Mouse (Mus musculus) thymus, postnatal 10 days (tissue): ENCODE data around the gene Slc35f1.
"Not testable (repeated sequence)": the region's sequence is repeated elsewhere in the genome, so short reads cannot be mapped to it uniquely, and the experiment has no call there.

ENCODE experiments used
- DNase-seq, 2 experiments: peaks; one replicate each; pipeline ENCODE4 v3.0.0; 2021; ENCODE audit warnings: low spot score in 2 of 2

Gene Slc35f1

GRCm38 (mm10) chr10:52787075-52787474 is 96.7 kb downstream of the Slc35f1 start:
- DNase-seq: no peak

DNA sequence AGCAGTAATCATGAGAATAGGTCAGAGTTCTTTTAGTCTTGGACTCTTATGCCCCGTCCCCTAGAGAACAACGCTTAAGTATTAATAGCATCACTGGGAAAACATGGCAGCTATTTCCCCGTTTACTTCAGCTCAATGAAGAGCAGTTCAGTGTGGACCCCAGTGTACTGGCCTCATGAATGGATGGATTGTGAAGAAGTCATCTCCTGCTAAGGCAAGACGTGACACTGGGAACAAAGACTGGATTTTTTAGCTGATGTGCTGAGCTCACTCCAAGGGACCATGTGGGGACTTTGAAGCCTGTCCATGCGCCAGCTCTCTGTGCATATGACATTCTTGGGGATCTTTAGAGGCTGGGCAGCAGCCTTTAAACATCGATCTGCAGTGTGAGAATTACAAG is 101.2 kb downstream of the Slc35f1 start:
- DNase-seq: no peak

DNA sequence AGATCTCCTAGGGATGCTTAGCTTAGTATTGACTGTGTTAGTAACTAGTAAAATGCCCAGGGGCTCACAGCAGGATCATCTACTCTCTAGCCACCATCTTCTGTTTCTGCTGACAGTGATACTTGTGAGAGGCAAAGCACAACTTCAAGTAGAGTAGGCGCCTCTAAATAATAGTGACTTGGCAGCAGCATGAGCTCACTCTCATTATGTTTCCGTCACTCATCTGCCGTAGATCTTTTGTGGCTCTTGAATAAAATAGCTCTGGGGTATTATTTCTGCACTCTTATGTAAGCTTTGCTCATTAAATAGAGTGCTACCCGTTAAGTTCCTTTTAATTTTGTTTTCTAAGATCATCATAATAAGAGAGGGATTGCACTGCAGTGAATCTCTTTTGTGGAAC is 107.1 kb downstream of the Slc35f1 start:
- no peak for DNase-seq

DNA sequence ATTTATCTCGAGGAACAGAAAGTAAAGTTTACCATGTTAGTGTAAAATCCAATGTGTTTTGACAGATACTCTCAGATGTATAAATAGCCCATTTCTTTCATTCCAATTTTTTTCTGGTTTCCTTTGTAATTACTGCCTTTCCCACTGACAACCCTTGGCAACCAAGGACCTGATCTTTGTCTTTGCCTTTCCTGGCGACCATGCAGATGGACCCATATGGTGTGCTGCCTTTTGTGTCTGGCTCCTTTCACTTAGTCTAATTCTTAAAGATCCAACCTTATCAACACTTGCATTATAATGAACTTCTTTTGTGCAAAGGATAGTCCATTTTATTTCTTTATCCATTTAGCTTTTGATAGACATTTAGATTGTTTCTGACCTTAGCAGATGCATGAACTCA is 117.5 kb downstream of the Slc35f1 start:
- DNase-seq: no peak

GRCm38 (mm10) chr10:52812861-52813260 is 122.5 kb downstream of the Slc35f1 start:
- no peak for DNase-seq

DNA sequence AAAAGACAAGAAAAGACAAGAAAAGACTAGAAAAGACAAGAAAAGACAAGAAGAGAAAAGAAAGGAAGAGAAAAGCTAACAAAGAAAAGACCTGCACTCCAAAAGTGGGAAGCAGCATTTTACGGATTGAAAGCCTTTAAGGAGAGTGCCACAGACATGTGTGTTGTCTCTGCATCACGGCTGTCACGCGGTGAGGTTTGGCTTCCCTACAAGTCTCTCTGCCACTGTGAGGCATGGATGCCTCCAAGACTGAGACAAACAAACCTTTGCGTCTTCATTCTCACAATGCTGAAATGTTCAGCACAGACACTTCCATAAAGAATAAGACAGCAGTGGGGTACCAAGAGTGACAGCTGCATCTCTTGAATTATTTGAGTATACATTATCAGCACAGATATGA is 124.0 kb downstream of the Slc35f1 start:
- no peak for DNase-seq

- DNase-seq: no peak
Observed at GRCm38 (mm10) chr10:52819661-52820060, 129.3 kb downstream of the Slc35f1 start.

GRCm38 (mm10) chr10:52822909-52823308 is 132.6 kb downstream of the Slc35f1 start:
- DNase-seq: no peak

DNA sequence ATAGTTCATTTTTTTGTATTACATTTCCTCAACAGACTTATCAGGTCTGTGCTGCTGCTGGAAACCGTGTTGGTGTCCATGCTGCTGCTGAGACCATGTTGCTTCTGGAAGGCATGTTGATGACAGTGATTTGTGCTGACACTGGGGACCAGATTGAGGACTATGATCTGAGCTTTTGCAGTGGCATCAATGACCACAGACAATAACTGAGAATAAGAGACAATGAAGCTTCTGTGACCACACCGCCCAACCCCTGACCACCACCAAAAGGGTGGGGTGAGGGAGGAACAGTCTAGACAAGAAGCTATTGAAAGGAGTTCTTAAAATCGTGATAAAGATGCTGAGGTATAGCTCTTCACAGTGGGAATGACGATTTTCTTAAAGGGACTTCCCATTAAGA is 135.4 kb downstream of the Slc35f1 start:
- no peak for DNase-seq

GRCm38 (mm10) chr10:52840819-52841218 is 150.5 kb downstream of the Slc35f1 start:
- no peak for DNase-seq

- no peak for DNase-seq
Observed at GRCm38 (mm10) chr10:52851994-52852393, 161.7 kb downstream of the Slc35f1 start.

- DNase-seq: no peak
Observed at GRCm38 (mm10) chr10:52860851-52861250, 170.5 kb downstream of the Slc35f1 start.

DNA sequence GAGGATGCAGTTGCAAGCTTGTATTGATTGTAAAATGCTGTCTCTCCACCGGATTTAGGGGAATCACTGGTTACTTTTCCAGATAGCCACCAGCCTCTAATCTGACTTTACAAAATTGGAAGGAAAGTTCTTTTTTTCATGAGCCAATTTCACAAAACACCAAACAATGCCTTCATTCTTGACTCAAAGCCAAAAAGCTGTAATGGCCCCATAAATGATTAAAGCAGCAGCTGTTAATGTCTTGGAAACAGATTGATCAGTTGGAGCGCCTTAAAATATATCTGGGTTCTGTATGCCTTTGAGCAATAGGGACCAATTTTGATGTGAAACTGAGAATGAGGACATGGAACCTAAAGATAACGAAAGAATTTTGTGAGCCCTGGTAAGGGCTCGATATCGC is 174.6 kb downstream of the Slc35f1 start:
- no peak for DNase-seq

DNA sequence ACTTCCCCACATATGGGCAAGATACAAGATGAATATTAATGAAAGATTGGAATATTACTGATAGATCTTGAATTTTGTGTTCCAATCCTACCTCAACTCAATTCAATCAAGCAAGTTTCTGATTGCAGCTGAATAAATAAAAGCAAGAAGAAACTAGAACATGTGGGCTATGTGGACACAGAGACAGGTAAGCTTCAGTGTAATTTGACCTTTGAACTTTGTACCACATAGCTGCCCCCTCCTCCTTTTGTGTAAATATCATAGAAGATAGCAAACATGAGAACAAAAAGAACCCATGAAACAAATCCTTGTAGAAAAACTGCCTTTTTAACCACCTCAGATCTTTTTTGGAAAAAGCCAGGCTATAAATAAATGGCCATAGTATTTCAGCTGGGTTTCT is 180.8 kb downstream of the Slc35f1 start:
- DNase-seq: no peak

DNA sequence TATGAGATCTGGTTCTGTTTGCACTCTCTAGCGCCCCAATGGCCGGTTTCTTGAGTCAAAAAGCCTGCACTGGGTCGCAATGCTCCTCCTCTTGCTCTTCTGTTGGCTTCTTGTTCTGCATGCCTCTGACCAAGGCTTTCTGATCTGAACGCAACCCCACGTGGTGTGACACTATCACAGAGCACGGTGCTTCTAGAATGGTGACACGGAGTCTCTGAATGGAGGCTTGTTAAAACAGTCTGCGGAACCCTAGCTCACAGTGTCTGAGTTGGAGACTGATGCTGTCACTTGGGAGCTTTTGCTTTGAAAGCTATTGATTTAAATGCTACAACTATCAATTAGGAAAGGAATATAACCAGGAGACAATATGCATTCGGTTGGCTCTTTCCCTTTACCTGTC is 183.8 kb downstream of the Slc35f1 start:
- no peak for DNase-seq

DNA sequence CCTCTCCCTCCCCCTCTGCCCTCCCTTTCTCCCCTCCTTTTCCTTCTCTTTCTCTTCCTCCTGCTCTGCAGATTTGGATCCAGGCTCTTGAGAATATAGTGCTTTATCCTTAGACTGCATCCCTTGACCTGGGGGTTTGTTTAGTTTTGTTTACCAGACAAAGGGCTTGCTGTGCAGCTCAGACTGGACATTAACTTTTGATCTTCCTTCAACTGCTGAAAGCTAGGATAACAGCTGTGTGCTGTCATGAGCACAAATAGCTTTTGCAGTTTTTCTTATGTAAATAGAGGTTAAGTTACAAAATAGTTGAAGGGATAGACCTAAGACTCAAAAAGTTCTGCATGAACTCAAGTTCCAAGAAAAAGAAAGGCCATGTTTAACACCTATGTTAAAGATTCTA is 184.4 kb downstream of the Slc35f1 start:
- DNase-seq: no peak

GRCm38 (mm10) chr10:52877263-52878021 is 187.1 kb downstream of the Slc35f1 start:
- DNase-seq: no peak

DNA sequence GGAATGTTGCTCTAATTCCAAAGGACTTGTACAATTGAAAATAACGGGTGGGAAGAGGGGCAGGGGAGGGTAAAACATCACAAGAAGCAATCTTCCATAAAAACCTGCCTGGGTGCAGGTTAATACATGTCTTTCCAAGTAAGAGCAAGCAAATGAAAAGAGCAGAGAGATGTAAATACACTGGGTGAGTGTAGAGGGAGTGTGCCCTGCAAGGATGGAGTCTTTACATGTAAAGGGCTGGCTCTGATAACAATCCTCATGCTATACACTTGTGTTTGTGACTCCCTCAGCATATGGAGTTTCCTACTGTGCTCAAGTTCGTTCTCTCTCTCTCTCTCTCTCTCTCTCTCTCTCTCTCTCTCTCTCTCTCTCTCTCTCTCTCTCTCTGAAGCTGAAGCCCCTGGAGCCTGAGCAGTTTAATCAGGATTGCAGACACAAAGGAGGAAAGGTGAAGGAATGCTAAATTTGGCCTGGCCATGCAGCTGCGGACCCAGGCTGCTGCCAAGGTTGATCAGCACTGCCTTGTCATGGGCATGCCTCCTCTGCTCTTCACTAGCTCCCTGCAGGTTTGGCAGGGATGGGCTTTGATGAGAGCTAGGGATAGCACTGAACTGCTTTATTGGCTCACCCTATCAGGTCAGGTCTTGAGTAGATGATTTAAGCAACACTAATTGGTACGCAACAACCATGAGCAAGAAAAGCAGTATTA is 187.9 kb downstream of the Slc35f1 start:
- DNase-seq: no peak

- DNase-seq: not testable (repeated sequence)
Observed at GRCm38 (mm10) chr10:52896724-52897123, 206.4 kb downstream of the Slc35f1 start.

GRCm38 (mm10) chr10:52904914-52905313 is 214.6 kb downstream of the Slc35f1 start:
- DNase-seq: no peak

DNA sequence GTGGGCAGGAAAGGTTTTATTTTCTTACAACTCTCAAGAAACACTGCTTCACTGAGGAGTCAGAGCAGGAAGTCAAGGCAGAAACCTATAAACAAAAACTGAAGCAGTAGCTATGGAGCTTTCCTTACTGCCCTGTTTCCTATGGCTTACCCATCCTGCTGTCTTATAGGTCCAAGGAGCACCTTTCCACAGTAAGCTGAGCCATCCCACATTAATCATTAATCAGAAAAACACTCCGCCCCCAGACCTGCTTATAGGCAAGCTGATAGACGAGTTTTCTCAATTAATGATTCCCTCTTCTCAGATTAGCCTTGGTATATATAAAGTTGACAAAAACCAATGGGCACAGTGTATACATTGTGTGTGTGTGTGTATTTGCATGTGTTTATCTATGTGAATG is 221.4 kb downstream of the Slc35f1 start:
- no peak for DNase-seq

- no peak for DNase-seq
Observed at GRCm38 (mm10) chr10:52918715-52919114, 228.4 kb downstream of the Slc35f1 start.

- DNase-seq: no peak
Observed at GRCm38 (mm10) chr10:52923143-52923542, 232.8 kb downstream of the Slc35f1 start.
